8 mouse cellular contexts compared by ENCODE assay signal in the genomic region with DNA sequence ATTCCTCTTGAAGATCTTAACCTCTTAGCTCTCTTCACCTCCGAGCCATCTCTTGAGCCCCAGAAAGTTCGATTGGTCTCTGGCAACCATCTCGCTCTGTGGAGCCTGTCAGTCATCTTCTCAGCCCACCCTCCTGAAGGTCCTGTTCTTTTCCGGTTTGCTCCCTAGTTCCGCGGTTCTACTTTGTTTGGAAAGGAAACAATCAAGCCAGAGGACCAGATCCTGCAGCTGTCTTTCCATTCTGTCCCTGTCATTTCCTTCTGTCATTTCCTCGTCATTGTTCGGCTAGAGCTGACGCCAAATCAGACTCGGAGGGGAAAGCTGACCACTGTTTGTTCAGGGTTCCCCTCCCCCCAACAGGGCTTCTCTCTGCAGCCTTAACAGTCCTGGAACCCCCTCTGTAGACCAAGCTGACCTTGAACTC. TPM values are rescaled to one million over a fixed set of nuclear protein-coding genes. Genes with fewer than 3 reads are reported as not detected.
DNase-seq lines count a peak whose midpoint lies in the region; ATAC-seq lines count a peak whose summit lies in the region.

No protein-coding gene starts in this region.

- WGBS in kidney, embryonic 14.5 days, result 47% methylated on average over 10 of the region's 10 CpGs

- H3K4me2 ChIP-seq in kidney, embryonic 14.5 days (replicated peaks; ENCODE audit: low read depth, low read length), result no peak overlapping the region; the same call in 1 of the 2 replicates

- H3K36me3 ChIP-seq in kidney, embryonic 14.5 days (ENCODE audit: control insufficient read depth, insufficient read depth, low read length), result no peaks in the 10 kb centered on the region

- no peak overlapping the region; the same call in 1 of the 2 replicates for H3K9ac ChIP-seq in kidney, embryonic 14.5 days (ENCODE audit: low read depth, low read length)

- DNase-seq in CD4-positive helper T cell, adult 2 months (ENCODE audit: low read depth, low spot score), result peak; percentile 30
- DNase-seq in R1 (ENCODE audit: low read depth, low spot score), result peak; percentile 62
- DNase-seq in heart, adult 18-20 months, result peak; percentile 69 to 86
- DNase-seq in lung, postnatal 36 days, result peak; percentile 84
- DNase-seq in left cerebral cortex, postnatal 14 days (ENCODE audit: low spot score in 2 of 2), result no peak
- no peak for DNase-seq in left cerebral cortex, adult 18-20 months (ENCODE audit: low spot score in 2 of 2)
- no peak for DNase-seq in layer of hippocampus, adult 18-20 months (ENCODE audit: low spot score in 2 of 2)

- no peaks in the 10 kb centered on the region for H3K4me1 ChIP-seq in kidney, embryonic 14.5 days (ENCODE audit: control insufficient read depth, insufficient read depth, low read length)

- peak overlapping the region; percentile 47; the same call in 1 of the 2 replicates for H3K27ac ChIP-seq in kidney, embryonic 14.5 days (ENCODE audit: low read depth, low read length)

- no peak overlapping the region for H3K4me3 ChIP-seq in kidney, embryonic 14.5 days (ENCODE audit: low read length)

- H3K27me3 ChIP-seq in kidney, embryonic 14.5 days (ENCODE audit: control insufficient read depth, insufficient read depth, low read length), result no peaks in the 10 kb centered on the region

- intact Hi-C loops in left cerebral cortex, postnatal 14 days (cut with DNase I), result no loop called here

- ATAC-seq in kidney, embryonic 14.5 days (ENCODE audit: low FRiP score, low TSS enrichment), result peak; percentile 55; the same call in 1 of the 2 replicates

- no peaks in the 10 kb centered on the region for H3K9me3 ChIP-seq in kidney, embryonic 14.5 days (ENCODE audit: control insufficient read depth, low read length)

RNA-seq across cellular contexts. Expression of a gene that starts 27.0 kb away (rescaled TPM):
- total RNA-seq in heart, adult 18-20 months (2021), result 1 to 10 TPM; 4.2 to 5.0 TPM
- 5.1 and 7.7 TPM in 2 replicates for polyA plus RNA-seq in kidney, embryonic 14.5 days (2014; fragmentation: Nextera tagmentation; extraction: Ambion mirVana)
- 10 to 100 TPM; 17.3 to 21.2 TPM for total RNA-seq in left cerebral cortex, postnatal 14 days (2021)
- total RNA-seq in left cerebral cortex, adult 18-20 months (2021), result 10 to 100 TPM; 20.4 to 20.7 TPM
- total RNA-seq in layer of hippocampus, adult 18-20 months (2021), result 10 to 100 TPM; 19.9 to 23.1 TPM

RNA-seq across cellular contexts. Expression of a gene that starts 41.7 kb away (rescaled TPM):
- 100 to 1,000 TPM; 318 to 322 TPM for total RNA-seq in heart, adult 18-20 months (2021)
- polyA plus RNA-seq in kidney, embryonic 14.5 days (2014; fragmentation: Nextera tagmentation; extraction: Ambion mirVana), result 179 and 315 TPM in 2 replicates
- 100 to 1,000 TPM; 496 to 530 TPM for total RNA-seq in left cerebral cortex, postnatal 14 days (2021)
- total RNA-seq in left cerebral cortex, adult 18-20 months (2021), result 100 to 1,000 TPM; 590 to 591 TPM
- total RNA-seq in layer of hippocampus, adult 18-20 months (2021), result 100 to 1,000 TPM; 460 to 466 TPM

Comparison
In these comparisons a context has a peak if more than half of its experiments do, and no peak if none do; other contexts are left out.
1. DNase-seq: peak in CD4-positive helper T cell, adult 2 months (single experiment), R1 (single experiment), heart, adult 18-20 months (2 of 2) and lung, postnatal 36 days (single experiment); none in left cerebral cortex, postnatal 14 days (0 of 2), left cerebral cortex, adult 18-20 months (0 of 2) and layer of hippocampus, adult 18-20 months (0 of 2).